In the genomic region with DNA sequence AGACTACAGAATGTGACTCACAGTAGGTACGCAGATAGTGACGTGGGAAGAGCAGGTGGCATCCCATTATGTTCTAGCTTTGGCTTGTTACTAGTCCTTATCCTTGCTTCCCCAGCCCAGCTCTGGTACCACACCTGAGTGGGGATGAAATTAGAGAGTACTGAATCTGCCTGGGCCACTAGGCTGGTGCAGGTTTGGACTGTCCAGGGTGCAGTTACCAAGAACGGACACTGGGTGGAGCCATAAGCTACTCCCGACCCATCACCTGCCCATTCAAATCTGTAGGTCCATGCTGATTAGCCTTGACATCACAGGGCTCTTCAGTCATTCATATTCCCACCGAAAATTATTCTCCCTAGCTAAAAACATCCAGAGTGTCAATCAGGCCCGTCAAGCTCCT, we compare ENCODE assay signal across 9 mouse cellular contexts. TPM values are rescaled to one million over a fixed set of nuclear protein-coding genes. Genes with fewer than 3 reads are reported as not detected.
A peak's percentile ranks its signal among the peaks of the same experiment; 100 is the strongest.
DNase-seq lines count a peak whose midpoint lies in the region; ATAC-seq lines count a peak whose summit lies in the region.
"Had no signal": no experiment of that assay in that cellular context is flagged by ENCODE, and none has a peak within 500 bp of the region (broad histone marks: within the 10 kb centered on the region; RNA-seq: fewer than 3 reads in every experiment).

No protein-coding gene starts in this region.

- H3K9ac ChIP-seq in midbrain, embryonic 11.5 days (ENCODE audit: low read length) = no peak overlapping the region
- no peak overlapping the region for H3K9ac ChIP-seq in midbrain, embryonic 15.5 days
- H3K9ac ChIP-seq in neural tube, embryonic 11.5 days (ENCODE audit: low read length) = no peak overlapping the region
- H3K9ac ChIP-seq: neural tube, embryonic 13.5 days had no signal

- 28% methylated on average over 6 of the region's 6 CpGs for WGBS in midbrain, embryonic 11.5 days
- WGBS in midbrain, embryonic 15.5 days = 30% methylated on average over 6 of the region's 6 CpGs
- 28% methylated on average over 6 of the region's 6 CpGs for WGBS in neural tube, embryonic 11.5 days

- ATAC-seq in midbrain, embryonic 11.5 days (ENCODE audit: low FRiP score) = no peak
- ATAC-seq in midbrain, embryonic 15.5 days (replicated peaks) = no peak
- no peak for ATAC-seq in neural tube, embryonic 11.5 days (ENCODE audit: insufficient read depth, low FRiP score, low TSS enrichment)

- no peak overlapping the region for H3K4me2 ChIP-seq in midbrain, embryonic 11.5 days
- H3K4me2 ChIP-seq in midbrain, embryonic 15.5 days = no peak overlapping the region
- H3K4me2 ChIP-seq in neural tube, embryonic 11.5 days (ENCODE audit: low read depth) = no peak overlapping the region
- H3K4me2 ChIP-seq: neural tube, embryonic 13.5 days had no signal

- DNase-seq in cerebellum, postnatal 36 days = peak; percentile 46 to 51
- DNase-seq in cerebellum, adult 9-10 months = no peak
- peak; percentile 94 for DNase-seq in midbrain, embryonic 11.5 days (ENCODE audit: low spot score, missing footprints)
- peak; percentile 50 to 62 for DNase-seq in adrenal gland, postnatal 36 days
- DNase-seq in kidney, postnatal 25 days = peak; percentile 70 to 71
- DNase-seq in neural tube, embryonic 11.5 days (ENCODE audit: low spot score) = peak; percentile 43
- DNase-seq in urinary bladder, postnatal 10 days (ENCODE audit: low spot score) = no peak

- no peak overlapping the region for H3K4me3 ChIP-seq in midbrain, embryonic 11.5 days (ENCODE audit: low read depth, low read length)
- no peak overlapping the region for H3K4me3 ChIP-seq in midbrain, embryonic 15.5 days
- no peak overlapping the region for H3K4me3 ChIP-seq in neural tube, embryonic 11.5 days (ENCODE audit: low read depth, low read length)
- H3K4me3 ChIP-seq: neural tube, embryonic 13.5 days had no signal

- H3K36me3 ChIP-seq in midbrain, embryonic 11.5 days (ENCODE audit: control insufficient read depth, insufficient read depth, low read length) = no peaks in the 10 kb centered on the region
- H3K36me3 ChIP-seq in midbrain, embryonic 15.5 days (replicated peaks) = no peaks in the 10 kb centered on the region
- H3K36me3 ChIP-seq in neural tube, embryonic 11.5 days (ENCODE audit: control insufficient read depth, insufficient read depth, low read length) = no peaks in the 10 kb centered on the region
- H3K36me3 ChIP-seq: neural tube, embryonic 13.5 days had no signal

- H3K9me3 ChIP-seq in midbrain, embryonic 11.5 days (ENCODE audit: control insufficient read depth, low read length) = no peaks in the 10 kb centered on the region
- H3K9me3 ChIP-seq in midbrain, embryonic 15.5 days = no peaks in the 10 kb centered on the region
- H3K9me3 ChIP-seq in neural tube, embryonic 11.5 days (ENCODE audit: control insufficient read depth, low read length) = no peaks in the 10 kb centered on the region
- H3K9me3 ChIP-seq: neural tube, embryonic 13.5 days had no signal

- peaks cover 5% of the 10 kb centered on the region; the same call in 1 of the 2 replicates for H3K4me1 ChIP-seq in midbrain, embryonic 11.5 days (ENCODE audit: control insufficient read depth, insufficient read depth, low read length)
- peaks cover 7% of the 10 kb centered on the region; the same call in 1 of the 2 replicates for H3K4me1 ChIP-seq in midbrain, embryonic 15.5 days
- H3K4me1 ChIP-seq in neural tube, embryonic 11.5 days (ENCODE audit: control insufficient read depth, insufficient read depth, low read length) = no peaks in the 10 kb centered on the region

- H3K27me3 ChIP-seq in midbrain, embryonic 11.5 days (ENCODE audit: control insufficient read depth, insufficient read depth, low read length) = peaks cover 16% of the 10 kb centered on the region
- peaks cover 27% of the 10 kb centered on the region for H3K27me3 ChIP-seq in midbrain, embryonic 15.5 days (replicated peaks)
- H3K27me3 ChIP-seq in neural tube, embryonic 11.5 days (ENCODE audit: control insufficient read depth, insufficient read depth, low read length) = peaks cover 12% of the 10 kb centered on the region

- H3K27ac ChIP-seq in midbrain, embryonic 11.5 days (ENCODE audit: low read depth, low read length) = no peak overlapping the region
- H3K27ac ChIP-seq in midbrain, embryonic 15.5 days = no peak overlapping the region
- no peak overlapping the region for H3K27ac ChIP-seq in neural tube, embryonic 11.5 days (ENCODE audit: low read depth, low read length)
- H3K27ac ChIP-seq: neural tube, embryonic 13.5 days had no signal

RNA-seq across cellular contexts. Expression of gene Espn, which starts 11.7 kb away (rescaled TPM):
- polyA plus RNA-seq in midbrain, embryonic 11.5 days (2014; fragmentation: Nextera tagmentation; extraction: Ambion mirVana) = 0.33 and 0.61 TPM in 2 replicates
- 0.13 and 0.19 TPM in 2 replicates for polyA plus RNA-seq in midbrain, embryonic 15.5 days (2015; fragmentation: Nextera tagmentation; extraction: Ambion mirVana)
- 1 to 10 TPM; 1.2 to 1.5 TPM for total RNA-seq in adrenal gland, postnatal 36 days (2021)
- polyA plus RNA-seq in neural tube, embryonic 11.5 days (2014; fragmentation: Nextera tagmentation; extraction: Ambion mirVana) = 0.48 and 1.1 TPM in 2 replicates

RNA-seq across cellular contexts. Expression of gene Hes2, which starts 18.2 kb away (rescaled TPM):
- 1.0 and 1.4 TPM in 2 replicates for polyA plus RNA-seq in midbrain, embryonic 11.5 days (2014; fragmentation: Nextera tagmentation; extraction: Ambion mirVana)
- polyA plus RNA-seq in midbrain, embryonic 15.5 days (2015; fragmentation: Nextera tagmentation; extraction: Ambion mirVana) = not detected in 2 replicates
- not detected for total RNA-seq in adrenal gland, postnatal 36 days (2021)
- 2.9 and 3.5 TPM in 2 replicates for polyA plus RNA-seq in neural tube, embryonic 11.5 days (2014; fragmentation: Nextera tagmentation; extraction: Ambion mirVana)

RNA-seq across cellular contexts. Expression of gene Tnfrsf25, which starts 24.7 kb away (rescaled TPM):
- polyA plus RNA-seq in midbrain, embryonic 11.5 days (2014; fragmentation: Nextera tagmentation; extraction: Ambion mirVana) = 0.28 and 0.31 TPM in 2 replicates
- 0.80 and 1.0 TPM in 2 replicates for polyA plus RNA-seq in midbrain, embryonic 15.5 days (2015; fragmentation: Nextera tagmentation; extraction: Ambion mirVana)
- 1 to 10 TPM; 1.7 to 3.0 TPM for total RNA-seq in adrenal gland, postnatal 36 days (2021)
- polyA plus RNA-seq in neural tube, embryonic 11.5 days (2014; fragmentation: Nextera tagmentation; extraction: Ambion mirVana) = 0.42 and 0.62 TPM in 2 replicates

RNA-seq across cellular contexts. Expression of gene Acot7, which starts 37.5 kb away (rescaled TPM):
- polyA plus RNA-seq in midbrain, embryonic 11.5 days (2014; fragmentation: Nextera tagmentation; extraction: Ambion mirVana) = 92.5 and 93.5 TPM in 2 replicates
- polyA plus RNA-seq in midbrain, embryonic 15.5 days (2015; fragmentation: Nextera tagmentation; extraction: Ambion mirVana) = 409 and 418 TPM in 2 replicates
- 10 to 100 TPM; 37.1 to 53.6 TPM for total RNA-seq in adrenal gland, postnatal 36 days (2021)
- polyA plus RNA-seq in neural tube, embryonic 11.5 days (2014; fragmentation: Nextera tagmentation; extraction: Ambion mirVana) = 159 and 173 TPM in 2 replicates

Comparison
In these comparisons a context has a peak if more than half of its experiments do, and no peak if none do; other contexts are left out.
1. DNase-seq: peak in cerebellum, postnatal 36 days (2 of 2), midbrain, embryonic 11.5 days (single experiment), adrenal gland, postnatal 36 days (2 of 2), kidney, postnatal 25 days (2 of 2) and neural tube, embryonic 11.5 days (single experiment); none in cerebellum, adult 9-10 months (single experiment) and urinary bladder, postnatal 10 days (single experiment).